Mouse (Mus musculus) brain, adult 10 weeks (tissue): ENCODE measurements around the gene Rps27. TPM values are rescaled to one million over a fixed set of nuclear protein-coding genes. Genes with fewer than 3 reads are reported as not detected.

Experiments
- polyA plus RNA-seq: library from polyadenylated mRNA; stranded (reverse); fragments of 350-450 nt; fragmentation: Illumina TruSeq; extraction: RNeasy Lipid Tissue Mini Kit (QIAGEN cat#74804); gene quantifications from one replicate; pipeline ENCODE4 v1.2.3, GENCODE M21; 2015; ENCODE audit warnings: low read depth, low replicate concordance

The Rps27 gene
- 2,748 TPM for polyA plus RNA-seq

DNA sequence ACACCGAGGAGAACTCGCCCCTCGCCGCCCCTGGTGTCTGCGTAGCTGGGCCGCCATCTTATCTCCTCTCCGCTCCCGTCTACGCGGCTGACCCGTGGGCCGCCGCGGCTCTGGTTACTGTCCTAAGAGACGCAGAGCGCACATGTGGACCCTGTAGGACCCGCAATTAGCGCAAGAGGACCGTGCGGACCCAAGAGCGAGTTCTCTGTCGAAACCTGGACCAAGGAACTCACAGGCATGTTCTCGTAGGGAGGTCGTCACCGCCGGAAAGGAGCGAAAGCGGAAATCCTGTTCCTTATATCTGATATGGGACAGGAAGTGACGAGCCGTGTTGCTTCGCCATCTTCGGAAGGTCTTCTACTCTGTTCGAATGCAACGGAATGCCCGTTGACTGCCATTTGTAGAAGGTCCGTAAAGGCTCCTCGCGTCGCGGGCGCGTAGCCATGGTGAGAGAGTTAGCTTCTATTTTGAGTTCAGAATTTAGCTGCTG is at the start of gene Rps27, which contains the start of gene Rab13:
Gene Rps27, minus strand, starts transcription at position 275 of the 490 bp plus-strand sequence.
Gene Rab13, plus strand, starts transcription at position 319 of the 490 bp plus-strand sequence.

DNA sequence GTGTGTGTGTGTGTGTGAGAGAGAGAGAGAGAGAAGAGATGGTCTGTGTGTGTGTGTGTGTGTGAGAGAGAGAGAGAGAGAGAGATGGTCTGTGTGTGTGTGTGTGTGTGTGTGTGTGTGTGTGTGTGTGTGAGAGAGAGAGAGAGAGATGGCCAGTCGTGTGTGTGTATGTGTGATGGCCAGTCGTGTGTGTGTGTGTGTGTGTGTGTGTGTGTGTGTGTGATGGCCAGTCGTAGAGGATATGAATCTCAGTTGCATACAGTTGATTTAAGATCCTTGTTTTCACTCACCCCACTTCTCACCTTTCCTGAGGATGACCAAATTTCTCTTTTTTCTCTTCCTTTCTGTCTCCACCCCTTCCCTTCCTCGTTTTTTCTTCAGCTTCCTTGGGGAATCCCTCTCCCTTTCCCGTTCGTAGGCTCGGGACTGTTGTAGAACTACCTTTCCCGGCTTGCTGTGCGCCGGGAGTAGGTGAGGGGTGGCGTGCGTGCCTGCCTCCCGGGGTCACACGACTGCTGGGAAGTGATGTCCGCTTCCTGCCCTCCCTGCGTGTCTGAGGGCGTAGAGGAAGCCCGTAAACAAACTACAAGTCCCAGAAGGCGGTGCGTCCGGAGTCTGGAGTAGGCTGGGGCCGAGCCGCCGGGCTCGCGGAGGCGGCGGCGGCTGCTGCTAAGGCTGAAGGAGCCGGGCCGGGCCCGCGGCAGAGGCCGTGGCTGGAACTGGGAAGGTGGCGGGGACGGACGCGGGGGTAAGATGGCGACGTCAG is 40.4 kb upstream of the Rps27 start, which contains the start of gene Crtc2:
Gene Crtc2, plus strand, starts transcription at position 511 of the 766 bp plus-strand sequence.

DNA sequence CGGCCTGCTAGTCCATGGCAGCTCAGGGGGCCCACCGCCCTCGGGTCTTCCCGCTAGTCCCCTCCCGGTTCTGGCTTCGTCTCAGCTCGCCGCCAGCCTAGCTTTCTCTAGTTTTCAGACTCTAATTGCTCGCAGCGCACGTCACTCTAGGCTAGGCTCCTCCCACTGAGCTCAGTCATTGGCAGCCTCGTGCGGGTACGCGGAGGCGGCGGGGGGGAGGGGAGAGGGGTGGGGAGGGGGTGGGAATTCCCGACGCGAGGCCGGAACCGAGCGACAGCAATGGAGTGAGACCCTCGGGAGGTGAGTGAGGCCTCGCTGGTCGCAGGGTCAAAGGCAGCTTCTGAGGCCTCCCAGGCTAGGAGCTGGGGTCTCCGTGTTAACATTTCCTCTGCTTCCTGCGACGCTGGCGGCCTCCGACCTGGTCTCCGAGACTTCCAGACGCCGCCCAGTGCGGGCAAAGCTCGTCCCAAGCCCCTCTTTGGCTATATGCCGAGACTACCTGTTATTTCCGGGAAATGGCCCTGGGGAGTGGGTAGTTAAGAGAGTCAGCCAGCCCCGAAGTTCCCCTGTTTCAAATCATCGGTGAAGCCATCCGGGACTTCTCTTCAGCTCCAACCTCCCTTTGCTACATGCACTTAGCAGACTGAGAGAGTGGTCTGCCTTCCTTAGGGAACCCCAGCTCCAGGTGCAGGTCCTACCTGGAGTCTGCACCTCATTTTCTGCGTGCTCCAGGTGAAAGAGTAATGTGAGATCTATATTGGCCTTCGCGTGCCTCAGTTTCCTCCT is 34.7 kb upstream of the Rps27 start, which contains the start of gene Slc39a1:
Gene Slc39a1, plus strand, starts transcription at position 213 of the 786 bp plus-strand sequence.

DNA sequence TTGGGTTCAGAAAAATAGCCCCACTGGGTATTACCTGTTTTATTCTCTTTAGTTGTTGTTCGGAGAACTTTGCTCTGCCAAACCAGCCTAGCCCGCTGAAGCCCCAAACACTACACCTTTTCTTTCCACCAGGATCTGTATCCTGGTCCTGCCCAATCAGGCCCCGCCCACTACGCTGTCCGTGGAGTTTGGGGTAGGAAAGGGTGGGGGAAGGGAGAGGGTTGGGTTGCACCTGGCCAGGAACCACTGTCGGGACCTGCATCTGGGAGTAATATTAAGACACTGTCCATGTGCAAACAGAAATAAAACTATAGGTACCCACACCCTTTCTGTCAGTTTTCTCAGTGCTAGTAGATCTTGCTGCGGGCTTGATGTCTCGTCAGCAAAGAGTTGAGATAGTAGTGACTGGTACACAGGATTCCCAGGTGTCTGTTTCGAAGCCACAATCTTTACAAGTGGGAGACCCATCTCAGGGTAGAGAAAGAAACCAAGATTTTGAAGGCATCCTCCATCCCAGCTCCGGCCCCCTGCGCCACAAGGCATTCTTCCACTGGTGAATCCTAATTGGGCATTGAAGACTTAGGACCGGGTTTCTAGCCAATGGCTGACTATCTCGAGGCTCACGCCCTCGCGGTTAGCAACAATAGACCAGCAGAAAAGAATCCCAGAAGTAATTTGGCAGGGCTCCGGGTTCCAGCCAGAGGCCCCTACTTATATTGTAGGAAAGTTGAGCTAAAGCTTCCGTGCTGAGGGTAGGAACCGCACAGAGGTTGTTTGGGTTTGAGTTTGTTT is 29.7 kb upstream of the Rps27 start, which contains the start of gene Creb3l4:
Gene Creb3l4, minus strand, starts transcription at position 529 of the 792 bp plus-strand sequence.

DNA sequence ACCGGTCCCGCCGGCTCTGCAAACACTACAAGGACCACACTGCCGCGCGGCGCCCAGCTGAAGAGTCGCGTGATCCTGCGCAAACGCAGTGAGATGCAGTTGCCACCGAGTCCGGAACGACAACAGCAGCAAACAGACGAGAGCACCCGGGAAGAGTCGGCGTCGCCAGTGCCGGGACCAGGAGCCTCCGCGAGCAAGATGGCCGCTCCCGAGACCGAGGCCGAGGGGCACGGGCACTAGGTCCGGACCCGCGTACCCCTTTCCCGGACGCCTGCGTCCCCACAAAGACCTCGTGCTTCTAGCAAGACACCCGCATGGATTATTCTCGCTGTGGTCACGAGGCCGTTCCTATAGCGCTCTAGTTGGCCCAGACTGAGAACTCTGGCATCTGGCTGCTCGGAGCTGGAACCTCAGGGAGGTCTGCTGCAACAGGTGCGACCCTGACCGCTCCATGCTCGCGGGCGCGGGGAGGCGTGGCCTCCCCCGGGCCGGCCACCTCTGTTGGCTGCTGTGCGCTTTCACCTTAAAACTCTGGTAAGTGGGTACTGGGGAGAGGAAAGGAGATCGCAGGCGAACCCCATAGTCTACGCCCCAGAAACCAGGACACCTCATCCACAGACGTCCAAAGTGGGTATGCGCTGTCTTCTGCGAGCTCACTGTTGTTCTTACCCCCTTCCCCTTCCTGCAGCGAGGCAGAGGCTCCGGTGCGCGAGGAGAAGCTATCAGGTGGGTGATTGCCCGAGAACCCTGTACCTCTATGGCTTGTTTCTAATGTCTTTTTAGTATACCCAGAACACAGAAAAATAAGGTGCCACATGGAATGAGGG is 18.3 kb upstream of the Rps27 start, which contains the start of gene Jtb:
Gene Jtb, plus strand, starts transcription at position 91 of the 827 bp plus-strand sequence.

Other genes starting within 250 kb of the Rps27 start
- gene Hax1, start 214.9 kb downstream of the Rps27 start, polyA plus RNA-seq, result 125 TPM
- 126 TPM for gene 4933434E20Rik, start 162.0 kb downstream of the Rps27 start, polyA plus RNA-seq
- 73.2 TPM for gene Ubap2l, start 161.0 kb downstream of the Rps27 start, polyA plus RNA-seq
- 200 TPM for gene Tpm3, start 141.0 kb downstream of the Rps27 start, polyA plus RNA-seq
- gene Nup210l, start 109.5 kb downstream of the Rps27 start, polyA plus RNA-seq, result 0.12 TPM
- gene Rab13, start within 50 bp of the Rps27 start, polyA plus RNA-seq, result 11.1 TPM
- 74.3 TPM for gene Jtb, start 17.9 kb upstream of the Rps27 start, polyA plus RNA-seq
- 0.43 TPM for gene Creb3l4, start 29.9 kb upstream of the Rps27 start, polyA plus RNA-seq
- gene Slc39a1, start 34.5 kb upstream of the Rps27 start, polyA plus RNA-seq, result 38.5 TPM
- 26.1 TPM for gene Crtc2, start 40.5 kb upstream of the Rps27 start, polyA plus RNA-seq
- 19.6 TPM for gene Dennd4b, start 51.5 kb upstream of the Rps27 start, polyA plus RNA-seq
- 30.8 TPM for gene Gatad2b, start 79.5 kb upstream of the Rps27 start, polyA plus RNA-seq
- 5.1 TPM for gene Slc27a3, start 176.3 kb upstream of the Rps27 start, polyA plus RNA-seq
- gene Ints3, start 220.0 kb upstream of the Rps27 start, polyA plus RNA-seq, result 40.2 TPM